Comparison of ENCODE assay signal across 8 mouse cellular contexts in the genomic region with DNA sequence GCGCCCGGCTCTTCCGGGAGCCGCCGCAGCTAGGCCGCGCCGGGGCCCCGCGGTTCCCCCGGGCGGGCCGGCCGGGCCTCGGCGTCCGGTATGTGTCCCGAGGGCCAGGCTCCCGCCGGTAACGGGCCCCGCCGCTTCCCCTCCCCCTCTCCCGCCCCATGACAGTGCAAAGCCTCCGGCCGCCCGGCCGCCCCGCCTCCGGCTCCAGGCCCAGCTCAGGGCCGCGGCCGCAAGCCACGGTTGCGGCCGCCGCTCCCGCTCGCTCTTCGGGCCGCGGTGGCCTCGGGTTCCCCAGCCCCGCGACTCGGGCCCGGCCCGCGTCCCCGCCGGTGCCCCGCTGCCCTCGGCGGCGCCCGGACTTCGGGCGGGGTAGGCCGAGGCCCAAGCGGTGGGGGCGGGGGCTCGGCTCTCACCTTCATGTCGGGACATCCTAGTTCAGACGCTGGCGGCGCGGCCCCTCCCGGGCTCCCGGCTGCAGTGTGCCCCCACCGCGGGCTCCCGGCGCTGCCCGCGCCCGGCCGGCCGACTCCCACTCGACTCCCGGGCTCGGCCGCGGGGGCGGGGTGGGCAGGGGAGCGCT. TPM values are rescaled to one million over a fixed set of nuclear protein-coding genes. Genes with fewer than 3 reads are reported as not detected.
DNase-seq lines count a peak whose midpoint lies in the region; ATAC-seq lines count a peak whose summit lies in the region.

No protein-coding gene starts in this region.

- peak overlapping the region; percentile 99 for H3K27ac ChIP-seq in kidney, embryonic 14.5 days (ENCODE audit: low read depth, low read length)
- peak overlapping the region; percentile 99 for H3K27ac ChIP-seq in lung, embryonic 15.5 days

- H3K4me3 ChIP-seq in kidney, embryonic 14.5 days (ENCODE audit: low read length): peak overlapping the region; percentile 95
- H3K4me3 ChIP-seq in lung, embryonic 15.5 days: peak overlapping the region; percentile 94

- peak overlapping the region; percentile 100 for H3K9ac ChIP-seq in kidney, embryonic 14.5 days (ENCODE audit: low read depth, low read length)
- peak overlapping the region; percentile 99 for H3K9ac ChIP-seq in lung, embryonic 15.5 days

- H3K4me1 ChIP-seq in kidney, embryonic 14.5 days (ENCODE audit: control insufficient read depth, insufficient read depth, low read length): peaks cover 12% of the 10 kb centered on the region
- H3K4me1 ChIP-seq in lung, embryonic 15.5 days: peaks cover 46% of the 10 kb centered on the region

- H3K4me2 ChIP-seq in kidney, embryonic 14.5 days (replicated peaks; ENCODE audit: low read depth, low read length): peak overlapping the region; percentile 71
- H3K4me2 ChIP-seq in lung, embryonic 15.5 days: peak overlapping the region; percentile 84

- under 1% methylated on average over 44 of the region's 85 CpGs for WGBS in kidney, embryonic 14.5 days
- WGBS in lung, embryonic 15.5 days: 1% methylated on average over 44 of the region's 85 CpGs

- no peaks in the 10 kb centered on the region for H3K27me3 ChIP-seq in kidney, embryonic 14.5 days (ENCODE audit: control insufficient read depth, insufficient read depth, low read length)
- H3K27me3 ChIP-seq in lung, embryonic 15.5 days: no peaks in the 10 kb centered on the region

- ATAC-seq in kidney, embryonic 14.5 days (ENCODE audit: low FRiP score, low TSS enrichment): peak; percentile 65
- ATAC-seq in lung, embryonic 15.5 days (ENCODE audit: borderline replicate concordance, extremely low read depth, low FRiP score, low TSS enrichment): peak; percentile 75

- peak; percentile 46 for DNase-seq in ovary, postnatal 10 days (ENCODE audit: low spot score)
- DNase-seq in ovary, postnatal 36 days (ENCODE audit: low spot score): no peak
- peak; percentile 27 for DNase-seq in embryo, embryonic 11.5 days (ENCODE audit: low read depth, low spot score)
- peak; percentile 30 for DNase-seq in heart, adult 8-10 months (ENCODE audit: low spot score)
- peak; percentile 26 for DNase-seq in retina, adult 2 months (ENCODE audit: low read depth, low spot score)
- DNase-seq in thymus, postnatal 4 days: peak; percentile 81

- 0 out of 2 replicates have a peak, but pooled peaks cover 2% of the 10 kb centered on the region for H3K36me3 ChIP-seq in kidney, embryonic 14.5 days (ENCODE audit: control insufficient read depth, insufficient read depth, low read length)
- 0 out of 2 replicates have a peak, but pooled peaks cover 2% of the 10 kb centered on the region for H3K36me3 ChIP-seq in lung, embryonic 15.5 days

- no peaks in the 10 kb centered on the region for H3K9me3 ChIP-seq in kidney, embryonic 14.5 days (ENCODE audit: control insufficient read depth, low read length)
- no peaks in the 10 kb centered on the region for H3K9me3 ChIP-seq in lung, embryonic 15.5 days

RNA-seq across cellular contexts. Expression of a gene that starts 0.5 kb away (rescaled TPM):
- 100 to 1,000 TPM in 1 of 4 experiments, 10 to 100 TPM in 3; 86.4 to 102 (median 90.7) TPM for total RNA-seq in heart, adult 8-10 months (2022)
- polyA plus RNA-seq in kidney, embryonic 14.5 days (2014; fragmentation: Nextera tagmentation; extraction: Ambion mirVana): 35.9 and 47.9 TPM in 2 replicates
- polyA plus RNA-seq in lung, embryonic 15.5 days (2015; fragmentation: Nextera tagmentation; extraction: Ambion mirVana): 45.9 and 48.9 TPM in 2 replicates

RNA-seq across cellular contexts. Expression of a gene that starts 59.3 kb away (rescaled TPM):
- total RNA-seq in heart, adult 8-10 months (2022): 100 to 1,000 TPM in 1 of 4 experiments, 10 to 100 TPM in 3; 69.4 to 102 (median 73.2) TPM
- polyA plus RNA-seq in kidney, embryonic 14.5 days (2014; fragmentation: Nextera tagmentation; extraction: Ambion mirVana): 2,275 and 2,927 TPM in 2 replicates
- polyA plus RNA-seq in lung, embryonic 15.5 days (2015; fragmentation: Nextera tagmentation; extraction: Ambion mirVana): 2,229 and 2,599 TPM in 2 replicates
